In the genomic region with DNA sequence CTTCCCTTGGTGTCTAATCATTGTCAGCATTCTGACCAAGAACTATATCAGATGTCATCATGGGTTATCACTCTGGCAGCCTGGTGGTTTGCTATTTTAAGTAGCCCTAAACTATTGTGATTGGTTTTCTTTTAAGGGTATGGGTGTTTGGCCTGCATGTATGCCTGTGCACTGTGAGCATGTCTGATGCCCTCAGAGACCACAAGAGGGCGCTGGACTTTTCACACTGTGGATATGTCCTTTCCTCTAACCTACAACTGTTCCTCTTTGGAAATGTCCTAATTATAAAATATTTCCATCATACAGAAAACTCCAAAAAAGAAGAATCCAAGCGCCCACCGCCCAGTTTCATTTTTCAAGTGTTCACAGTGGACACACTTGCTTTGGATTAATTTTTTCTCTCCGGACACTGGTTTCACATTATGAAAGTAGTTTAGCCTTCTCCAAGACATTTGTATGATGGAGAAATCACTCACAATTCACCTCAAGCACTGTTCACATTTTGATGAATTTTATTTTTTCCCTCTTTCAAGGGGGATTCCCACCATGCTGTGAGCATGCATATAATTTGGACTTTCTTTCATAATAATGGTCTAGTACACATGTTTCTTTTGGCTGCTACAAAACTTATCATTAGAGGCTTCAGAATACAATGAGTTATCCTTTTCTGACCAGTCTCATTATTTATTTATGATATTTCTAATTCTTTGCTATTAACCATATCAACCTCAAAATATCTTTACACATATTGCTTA, we compare ENCODE assay signal across 9 mouse cellular contexts. TPM values are rescaled to one million over a fixed set of nuclear protein-coding genes. Genes with fewer than 3 reads are reported as not detected.
DNase-seq lines count a peak whose midpoint lies in the region; ATAC-seq and TF ChIP-seq lines count a peak whose summit lies in the region.
"Had no signal": no experiment of that assay in that cellular context is flagged by ENCODE, and none has a peak within 500 bp of the region (broad histone marks: within the 10 kb centered on the region; RNA-seq: fewer than 3 reads in every experiment).

No protein-coding gene starts in this region.

- no peaks in the 10 kb centered on the region for H3K27me3 ChIP-seq in heart, adult 2 months (ENCODE audit: control insufficient read depth, insufficient read depth, low read length)
- H3K27me3 ChIP-seq in heart, embryonic 12.5 days (replicated peaks): no peaks in the 10 kb centered on the region
- no peaks in the 10 kb centered on the region for H3K27me3 ChIP-seq in spleen, adult 2 months (ENCODE audit: control insufficient read depth, insufficient read depth, low read length)

- DNase-seq in heart, adult 2 months: no peak
- DNase-seq in spleen, adult 2 months (ENCODE audit: low read depth in 1 of 2, low spot score in 2 of 2): no peak
- DNase-seq in spleen, postnatal 36 days (ENCODE audit: low spot score in 2 of 2): no peak
- peak; percentile 31 for DNase-seq in retina, postnatal 1 day
- DNase-seq in layer of hippocampus, adult 9-11 months: no peak
- no peak for DNase-seq in layer of hippocampus, adult 18-20 months (ENCODE audit: low spot score in 2 of 2)

- no peaks in the 10 kb centered on the region for H3K36me3 ChIP-seq in heart, adult 2 months (ENCODE audit: control insufficient read depth, insufficient read depth, low read length)
- H3K36me3 ChIP-seq in heart, embryonic 12.5 days: no peaks in the 10 kb centered on the region
- H3K36me3 ChIP-seq in spleen, adult 2 months (ENCODE audit: control insufficient read depth, insufficient read depth, low read length): no peaks in the 10 kb centered on the region

- TF ChIP-seq EP300 in heart, adult 2 months (IDR thresholded peaks at IDR 0.05; ENCODE audit: insufficient read depth, low read depth, low read length): no peak

- ATAC-seq in heart, embryonic 12.5 days (ENCODE audit: insufficient number of reproducible peaks, low FRiP score): no peak

- no peak overlapping the region for H3K27ac ChIP-seq in heart, adult 2 months
- no peak overlapping the region for H3K27ac ChIP-seq in heart, embryonic 12.5 days (ENCODE audit: poor library complexity, severe bottlenecking)
- no peak overlapping the region for H3K27ac ChIP-seq in spleen, adult 2 months (ENCODE audit: insufficient read depth, low read length)
- no peak overlapping the region for H3K27ac ChIP-seq in cortical plate, adult 2 months (ENCODE audit: insufficient read depth, low read length)

- intact Hi-C loops in heart, adult 2 months (cut with DNase I): loop anchor here (10.0 kb wide), 1 partner anchor 112 kb away; no protein-coding TSS in a partner anchor

- no peak for TF ChIP-seq POLR2A in heart, adult 2 months (IDR thresholded peaks at IDR 0.05; ENCODE audit: insufficient read depth, low read depth, low read length)
- no peak for TF ChIP-seq POLR2A in spleen, adult 2 months (IDR thresholded peaks at IDR 0.05; ENCODE audit: low read depth, low read length)
- TF ChIP-seq POLR2A in cortical plate, adult 2 months (IDR thresholded peaks at IDR 0.05; ENCODE audit: extremely low read depth, insufficient read depth, low read length): no peak

- no peak overlapping the region for H3K9ac ChIP-seq in heart, adult 2 months (ENCODE audit: low read depth, low read length)
- H3K9ac ChIP-seq in heart, embryonic 12.5 days: no peak overlapping the region

- WGBS in heart, adult 2 months: 75% methylated on average over 4 of the region's 4 CpGs
- 66% methylated on average over 4 of the region's 4 CpGs for WGBS in heart, embryonic 12.5 days
- WGBS in spleen, adult 2 months: 70% methylated on average over 4 of the region's 4 CpGs

- TF ChIP-seq CTCF in heart, adult 2 months (IDR thresholded peaks at IDR 0.05): peak; percentile 72
- peak; percentile 21; the same call in 1 of the 2 replicates for TF ChIP-seq CTCF in spleen, adult 2 months (IDR thresholded peaks at IDR 0.05; ENCODE audit: extremely low read depth, insufficient read depth, insufficient read length, insufficient replicate concordance)
- TF ChIP-seq CTCF in cortical plate, adult 2 months (IDR thresholded peaks at IDR 0.05; ENCODE audit: extremely low read depth, insufficient read depth, low read length): peak; percentile 34; the same call in 1 of the 2 replicates

- no peak overlapping the region for H3K4me2 ChIP-seq in heart, embryonic 12.5 days

- no peaks in the 10 kb centered on the region for H3K9me3 ChIP-seq in heart, embryonic 12.5 days (replicated peaks)

- no peak overlapping the region for H3K4me3 ChIP-seq in heart, adult 2 months
- H3K4me3 ChIP-seq in heart, embryonic 12.5 days: no peak overlapping the region
- no peak overlapping the region for H3K4me3 ChIP-seq in spleen, adult 2 months (ENCODE audit: extremely low read depth, insufficient read depth, insufficient read length)
- no peak overlapping the region for H3K4me3 ChIP-seq in cortical plate, adult 2 months (ENCODE audit: insufficient read depth, low read length)
- H3K4me3 ChIP-seq: megakaryocyte, embryonic 14.5 days had no signal

- H3K4me1 ChIP-seq in heart, adult 2 months (ENCODE audit: control insufficient read depth, insufficient read depth, low read length): no peaks in the 10 kb centered on the region
- peaks cover 37% of the 10 kb centered on the region for H3K4me1 ChIP-seq in heart, embryonic 12.5 days (replicated peaks)
- no peaks in the 10 kb centered on the region for H3K4me1 ChIP-seq in spleen, adult 2 months (ENCODE audit: control insufficient read depth, insufficient read depth, insufficient read length)
- H3K4me1 ChIP-seq in cortical plate, adult 2 months (ENCODE audit: control insufficient read depth, insufficient read depth, low read length): no peaks in the 10 kb centered on the region

- H3K79me2 ChIP-seq in heart, adult 2 months (replicated peaks; ENCODE audit: control insufficient read depth, insufficient read depth, low read length): no peaks in the 10 kb centered on the region

RNA-seq across cellular contexts. Expression of gene Jazf1, which starts 35.5 kb away (rescaled TPM):
- 1 to 10 TPM; 1.4 to 2.6 TPM for total RNA-seq in heart, adult 2 months (2021)
- polyA plus RNA-seq in heart, adult 2 months (2012; rRNA removed): 1.2 and 2.2 TPM in 2 replicates
- polyA plus RNA-seq in heart, embryonic 12.5 days (2016; fragmentation: Nextera tagmentation; extraction: Ambion mirVana): 11.5 and 13.7 TPM in 2 replicates
- polyA plus RNA-seq in spleen, adult 2 months (2012; rRNA removed): 0.43 and 0.56 TPM in 2 replicates
- polyA plus RNA-seq in cortical plate, adult 2 months (2012; rRNA removed): 18.3 and 19.3 TPM in 2 replicates
- 10 to 100 TPM; 29.4 to 34.4 TPM for total RNA-seq in layer of hippocampus, adult 18-20 months (2021)

Comparison
In these comparisons a context has a peak if more than half of its experiments do, and no peak if none do; other contexts are left out.
1. CTCF ChIP-seq: peak in every context shown above with its lines; median percentile 72 in heart, adult 2 months; 34 in cortical plate, adult 2 months; 21 in spleen, adult 2 months.